Mouse (Mus musculus) liver, embryonic 16.5 days (tissue): Measurements from ENCODE around the gene Lamtor3. TPM values are rescaled to one million over a fixed set of nuclear protein-coding genes. Genes with fewer than 3 reads are reported as not detected.
"Not testable (repeated sequence)": the region's sequence is repeated elsewhere in the genome, so short reads cannot be mapped to it uniquely, and the experiment has no call there.

Experiments used
- ATAC-seq: fragments of 200-750 bp; cut with Nextera tagmentation; 2 replicates; pipeline ENCODE4 v1.8.0; 2017; ENCODE audit warnings: low read depth, mild to moderate bottlenecking, moderate number of reproducible peaks, moderate library complexity
- H3K27ac ChIP-seq: fragments of 300-500 bp; sonication (generic); 2 replicates; pipeline ENCODE4 v1.5.1; 2014; ENCODE audit warnings: mild to moderate bottlenecking, low read length
- H3K27me3 ChIP-seq: fragments of 300-500 bp; sonication (generic); 2 replicates; pipeline ENCODE4 v1.6.1; 2014; ENCODE audit warnings: low read depth, low read length, mixed read lengths; ENCODE audit not compliant: control insufficient read depth, insufficient read depth
- H3K36me3 ChIP-seq: fragments of 300-500 bp; sonication (generic); 2 replicates; pipeline ENCODE4 v1.6.1; 2014; ENCODE audit warnings: mild to moderate bottlenecking; ENCODE audit not compliant: control insufficient read depth, insufficient read depth
- H3K4me1 ChIP-seq: fragments of 300-500 bp; sonication (generic); 2 replicates; pipeline ENCODE4 v1.6.1; 2014; ENCODE audit warnings: low read depth, low read length, mixed read lengths; ENCODE audit not compliant: control insufficient read depth
- H3K4me2 ChIP-seq: fragments of 300-500 bp; sonication (generic); 2 replicates; pipeline ENCODE4 v1.6.1; 2014; ENCODE audit warnings: low read depth, low read length, mixed read lengths
- H3K4me3 ChIP-seq: fragments of 300-500 bp; sonication (generic); 2 replicates; pipeline ENCODE4 v1.5.1; 2014; ENCODE audit warnings: low read depth, mild to moderate bottlenecking, low read length
- H3K9ac ChIP-seq: fragments of 300-500 bp; sonication (generic); 2 replicates; pipeline ENCODE4 v1.6.1; 2014; ENCODE audit warnings: low read depth, low read length
- H3K9me3 ChIP-seq: fragments of 300-500 bp; sonication (generic); replicated peaks from 2 replicates; pipeline ENCODE4 v1.6.1; 2016; ENCODE audit warnings: low read length; ENCODE audit not compliant: control insufficient read depth
- WGBS: fragments of 180-500 bp; shearing (Covaris S2); extraction: QIAGEN DNeasy Blood & Tissue Kit; methylation state at CpG from one replicate; pipeline ENCODE4 v1.1.7; 2014; ENCODE audit not compliant: insufficient replicate concordance; 5-methylcytosine and 5-hydroxymethylcytosine counted together
- polyA plus RNA-seq: library from polyadenylated mRNA; unstranded; fragments of >200 nt; fragmentation: Nextera tagmentation; extraction: Ambion mirVana; gene quantifications from 2 replicates; pipeline ENCODE4 v1.2.1, GENCODE M21; 2015

Lamtor3 gene
- polyA plus RNA-seq, 1 experiment from 2014 or later: 48.2 TPM

DNA sequence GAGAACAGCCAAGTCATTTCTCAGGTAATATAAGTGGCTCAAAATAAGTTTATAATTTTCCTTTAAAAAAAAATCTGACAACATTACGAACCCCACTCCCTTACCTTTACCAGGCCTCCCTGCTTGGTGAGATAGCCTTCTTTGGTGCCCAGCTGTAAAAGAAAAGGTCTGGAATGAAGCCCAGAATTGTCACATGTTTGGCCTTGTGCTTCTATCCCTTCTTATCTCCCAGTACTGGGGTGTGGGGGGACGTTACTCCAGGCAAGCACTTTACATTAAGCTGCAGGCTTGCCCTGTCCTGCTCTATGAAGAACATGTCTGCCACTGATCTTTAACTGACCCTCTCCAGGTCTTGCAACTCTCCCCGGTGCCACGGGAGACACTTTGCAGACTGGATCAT lies 22.5 kb downstream of the Lamtor3 start:
- no peak overlapping the region for H3K4me3 ChIP-seq
- peak overlapping the region; percentile 43 for H3K9ac ChIP-seq
- no peaks in the 10 kb centered on the region for H3K36me3 ChIP-seq
- peaks cover 41% of the 10 kb centered on the region for H3K4me1 ChIP-seq
- ATAC-seq: peak; percentile 83
- no peaks in the 10 kb centered on the region for H3K9me3 ChIP-seq
- WGBS: 18% methylated on average over 4 of the region's 4 CpGs
- H3K4me2 ChIP-seq: peak overlapping the region; percentile 18
- no peaks in the 10 kb centered on the region for H3K27me3 ChIP-seq
- H3K27ac ChIP-seq: peak overlapping the region; percentile 70

DNA sequence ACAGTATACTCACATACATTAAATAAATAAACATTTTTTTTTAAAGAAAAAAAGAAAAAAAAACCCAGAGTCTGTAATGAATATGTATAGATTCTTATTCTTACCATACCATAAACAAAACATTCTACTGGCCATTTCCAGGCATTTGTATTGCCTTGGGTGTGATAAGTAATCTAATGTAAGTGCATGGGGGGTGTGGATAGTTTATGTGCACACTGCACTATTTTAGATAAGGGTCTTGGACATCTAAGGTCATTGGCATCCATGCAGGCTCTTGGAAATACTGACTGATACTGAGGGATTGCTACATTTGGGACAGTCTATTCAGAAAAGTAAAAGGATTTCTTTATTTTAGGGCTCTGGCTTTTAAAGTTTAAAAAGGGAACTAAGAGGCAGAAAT lies 23.2 kb downstream of the Lamtor3 start:
- peak overlapping the region; percentile 70 for H3K27ac ChIP-seq

DNA sequence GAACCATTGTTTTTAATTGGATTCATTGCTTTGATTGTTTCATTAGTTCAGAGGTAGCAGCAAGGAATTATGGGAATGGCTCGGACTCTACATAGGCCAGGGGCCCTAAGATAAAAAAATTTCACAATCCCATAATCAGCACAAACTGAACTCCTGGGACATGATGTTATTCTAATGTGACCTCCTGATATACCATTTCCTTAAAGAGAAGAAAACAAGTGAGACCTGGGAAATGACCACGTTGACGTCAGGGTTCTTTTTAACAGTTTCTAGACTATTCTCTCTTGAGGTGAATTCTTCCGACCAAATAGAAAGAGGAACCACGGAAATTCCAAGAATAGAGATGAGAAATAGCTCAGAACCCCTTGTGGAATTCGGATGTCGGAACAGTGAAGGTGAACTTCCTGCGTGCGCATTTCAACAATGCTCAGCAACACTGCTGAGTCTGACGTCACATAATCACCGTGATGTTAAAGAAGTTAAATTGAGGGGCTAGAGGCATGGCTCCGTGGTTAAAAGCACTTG lies 23.9 kb downstream of the Lamtor3 start:
- no peak overlapping the region for H3K4me3 ChIP-seq
- no peak for ATAC-seq
- H3K36me3 ChIP-seq: no peaks in the 10 kb centered on the region; the same call in 1 of the 2 replicates
- H3K9ac ChIP-seq: no peak overlapping the region
- H3K27ac ChIP-seq: peak overlapping the region; percentile 41; the same call in 1 of the 2 replicates
- 67% methylated on average over 12 of the region's 12 CpGs for WGBS
- H3K27me3 ChIP-seq: no peaks in the 10 kb centered on the region
- peaks cover 41% of the 10 kb centered on the region for H3K4me1 ChIP-seq
- no peak overlapping the region for H3K4me2 ChIP-seq
- H3K9me3 ChIP-seq: no peaks in the 10 kb centered on the region

More for the DNA sequence above, 23.2 kb downstream of the Lamtor3 start:
- Histone ChIP-seq H3K9me3 (no peaks in the 10 kb centered on the region), H3K4me1 (peaks cover 41% of the 10 kb centered on the region), H3K4me3 (no peak overlapping the region), H3K27me3 (no peaks in the 10 kb centered on the region), H3K36me3 (no peaks in the 10 kb centered on the region; the same call in 1 of the 2 replicates), H3K9ac (no peak overlapping the region), H3K4me2 (peak overlapping the region; percentile 23; the same call in 1 of the 2 replicates)
- ATAC-seq: peak; percentile 68

DNA sequence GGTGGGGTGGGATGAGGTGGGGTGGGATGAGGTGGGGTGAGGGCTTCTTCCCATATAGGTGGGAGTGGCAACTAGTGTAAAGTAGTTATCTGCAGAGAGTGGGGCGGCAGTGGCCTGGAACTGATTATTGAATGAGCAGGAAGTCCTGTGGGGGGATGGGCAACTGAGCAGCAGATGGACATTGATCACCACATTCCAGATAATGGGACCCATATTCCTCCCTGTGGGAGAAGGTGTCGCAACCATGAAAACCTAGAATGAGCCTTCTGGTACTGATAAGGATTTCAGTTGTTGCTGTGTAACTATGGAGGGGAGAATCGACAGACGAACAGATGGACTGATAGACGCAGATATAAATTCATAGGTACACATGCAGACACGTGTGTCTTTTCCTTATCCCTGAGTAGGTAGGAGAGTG lies 25.4 kb downstream of the Lamtor3 start:
- H3K27me3 ChIP-seq: no peaks in the 10 kb centered on the region
- H3K4me3 ChIP-seq: no peak overlapping the region
- H3K4me2 ChIP-seq: no peak overlapping the region; the same call in 1 of the 2 replicates
- 19% methylated on average over 6 of the region's 6 CpGs for WGBS
- ATAC-seq: peak; percentile 65
- H3K36me3 ChIP-seq: no peaks in the 10 kb centered on the region; the same call in 1 of the 2 replicates
- no peaks in the 10 kb centered on the region for H3K9me3 ChIP-seq
- H3K4me1 ChIP-seq: peaks cover 44% of the 10 kb centered on the region
- H3K27ac ChIP-seq: peak overlapping the region; percentile 9; the same call in 1 of the 2 replicates
- H3K9ac ChIP-seq: no peak overlapping the region

DNA sequence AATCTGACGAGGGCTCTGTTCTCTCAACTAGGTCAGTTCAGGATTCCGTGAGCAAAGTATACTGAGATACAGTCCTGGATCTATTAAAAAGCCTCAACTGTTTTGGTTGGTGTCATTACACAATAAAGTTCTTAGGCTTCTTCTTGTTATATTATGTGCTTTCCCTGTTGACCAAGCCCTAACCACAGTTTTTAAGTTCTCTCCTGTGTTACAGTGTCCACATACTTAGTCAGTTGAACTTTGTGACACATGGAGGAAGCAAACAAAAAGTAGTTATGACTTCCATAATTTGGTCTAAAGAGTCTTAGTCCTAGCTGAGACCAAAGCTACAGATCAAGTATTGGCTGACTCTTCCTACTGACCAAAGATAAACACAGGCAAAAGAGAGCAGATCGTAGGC lies 28.5 kb downstream of the Lamtor3 start:
- Histone ChIP-seq H3K27me3 (no peaks in the 10 kb centered on the region), H3K27ac (peak overlapping the region; percentile 18), H3K36me3 (peaks cover 2% of the 10 kb centered on the region), H3K9me3 (no peaks in the 10 kb centered on the region), H3K4me2 (no peak overlapping the region), H3K4me1 (peaks cover 48% of the 10 kb centered on the region), H3K9ac (no peak overlapping the region), H3K4me3 (no peak overlapping the region)
- no peak for ATAC-seq
- WGBS: 64% methylated on average over 3 of the region's 3 CpGs

DNA sequence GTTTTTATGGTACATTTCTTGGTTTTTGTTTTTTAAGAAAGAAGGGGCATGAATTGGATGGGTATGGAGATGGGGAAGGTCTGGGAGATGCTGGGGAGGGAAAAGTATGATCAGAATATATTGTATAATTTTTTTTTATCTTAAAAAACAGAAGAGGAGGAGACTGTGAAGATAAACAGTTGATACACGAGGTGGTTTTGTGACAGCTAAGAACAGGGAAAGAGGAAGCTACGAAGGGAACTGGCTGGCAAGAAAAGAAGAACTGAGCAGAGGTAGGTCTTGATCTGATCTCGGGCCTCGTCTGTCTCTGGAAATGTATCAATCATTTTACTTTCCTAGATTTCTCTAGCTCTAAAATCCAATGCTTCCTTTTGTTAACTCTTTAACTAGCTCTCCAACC lies 29.2 kb downstream of the Lamtor3 start:
- H3K27ac ChIP-seq: no peak overlapping the region
- no peak overlapping the region for H3K9ac ChIP-seq
- H3K27me3 ChIP-seq: no peaks in the 10 kb centered on the region
- 17% methylated on average over 4 of the region's 4 CpGs for WGBS
- H3K4me2 ChIP-seq: no peak overlapping the region
- ATAC-seq: no peak
- peaks cover 48% of the 10 kb centered on the region for H3K4me1 ChIP-seq
- no peaks in the 10 kb centered on the region for H3K9me3 ChIP-seq
- H3K4me3 ChIP-seq: no peak overlapping the region
- peaks cover 2% of the 10 kb centered on the region for H3K36me3 ChIP-seq

DNA sequence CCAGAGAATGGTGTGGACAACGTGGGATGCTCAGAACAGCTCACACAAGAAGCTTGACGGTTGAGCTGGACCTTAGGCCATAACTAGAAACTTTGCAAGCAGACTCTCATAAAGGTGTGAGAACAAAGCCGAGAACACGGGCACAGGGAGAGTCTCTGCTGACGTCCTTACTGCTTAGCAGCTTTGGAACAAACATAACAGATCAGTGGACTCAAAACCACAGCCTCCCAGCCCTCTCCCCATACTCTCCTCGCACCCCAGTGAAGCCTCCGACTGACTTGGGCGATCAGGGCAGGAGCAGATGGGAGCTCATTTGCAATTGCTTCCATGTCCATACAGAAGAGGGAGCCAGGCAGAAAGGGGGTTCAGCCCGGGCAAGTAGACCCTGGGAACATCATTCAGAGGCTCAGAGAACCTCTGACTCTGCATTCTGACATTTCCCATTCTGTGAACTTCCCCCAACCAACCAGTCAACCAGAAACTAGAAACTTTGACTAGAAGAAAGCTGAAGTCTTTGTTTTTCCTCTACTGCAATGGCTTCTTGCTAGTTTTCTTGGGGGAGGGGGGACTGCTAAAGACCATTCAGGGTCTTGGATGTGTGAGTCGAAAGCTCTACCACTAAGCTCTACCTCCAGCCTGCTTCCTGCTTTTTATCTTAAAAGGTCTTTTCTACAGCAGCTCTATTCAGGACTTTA lies 32.0 kb downstream of the Lamtor3 start:
- Histone ChIP-seq H3K27ac (0 out of 2 replicates have a peak overlapping the region, but pooled peaks have one; percentile 13), H3K36me3 (peaks cover 2% of the 10 kb centered on the region), H3K4me1 (peaks cover 61% of the 10 kb centered on the region), H3K9ac (no peak overlapping the region), H3K4me2 (no peak overlapping the region), H3K9me3 (no peaks in the 10 kb centered on the region), H3K27me3 (no peaks in the 10 kb centered on the region), H3K4me3 (no peak overlapping the region)
- 62% methylated on average over 10 of the region's 10 CpGs for whole genome bisulfite sequencing
- ATAC-seq: no peak

DNA sequence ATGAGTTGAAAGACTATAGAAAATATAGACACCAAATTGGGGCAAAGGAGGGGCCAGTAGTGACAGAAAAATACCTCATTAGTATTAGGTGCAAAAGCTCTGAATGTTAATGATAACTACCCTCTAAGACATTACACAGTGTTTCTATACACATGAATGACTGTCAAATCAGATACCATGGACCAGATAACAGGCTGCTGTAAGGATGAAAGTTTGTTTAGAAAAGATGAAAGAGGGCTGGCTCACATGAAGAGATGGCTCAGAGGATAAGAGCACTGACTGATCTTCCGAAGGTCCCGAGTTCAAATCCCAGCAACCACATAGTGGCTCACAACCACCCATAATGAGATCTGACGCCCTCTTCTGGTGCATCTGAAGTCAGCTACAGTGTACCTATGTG lies 33.0 kb downstream of the Lamtor3 start:
- not testable (repeated sequence) for H3K9ac ChIP-seq, H3K27me3 ChIP-seq, H3K36me3 ChIP-seq, ATAC-seq, H3K27ac ChIP-seq, H3K9me3 ChIP-seq, H3K4me3 ChIP-seq, H3K4me2 ChIP-seq
- H3K4me1 ChIP-seq: peaks cover 70% of the 10 kb centered on the region
- 56% methylated on average over 3 of the region's 3 CpGs for WGBS

DNA sequence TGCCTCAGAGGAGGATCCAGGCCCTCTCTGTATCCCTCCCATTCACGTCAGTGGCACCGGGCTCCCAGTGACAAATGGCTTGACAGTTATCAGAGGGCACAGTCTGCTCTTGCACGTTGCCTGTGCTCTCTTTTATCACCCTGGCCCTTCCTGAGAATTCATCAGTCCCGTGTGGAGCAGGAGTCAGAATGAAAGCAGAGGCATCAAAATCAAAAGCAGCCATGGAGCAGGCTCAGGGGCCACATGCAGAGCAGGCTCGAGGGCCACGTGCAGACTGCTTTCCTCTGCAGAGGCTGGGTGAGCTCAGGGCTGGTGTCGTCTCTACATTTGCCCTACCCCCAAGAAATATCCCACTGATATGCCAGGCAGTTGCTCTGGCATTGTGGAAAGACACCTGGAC lies 33.5 kb downstream of the Lamtor3 start:
- Histone ChIP-seq H3K36me3 (peaks cover 2% of the 10 kb centered on the region; the same call in 1 of the 2 replicates), H3K4me1 (peaks cover 75% of the 10 kb centered on the region), H3K4me2 (peak overlapping the region; percentile 38), H3K9me3 (no peaks in the 10 kb centered on the region), H3K27ac (peak overlapping the region; percentile 87), H3K27me3 (no peaks in the 10 kb centered on the region), H3K4me3 (no peak overlapping the region), H3K9ac (no peak overlapping the region)
- 6% methylated on average over 7 of the region's 7 CpGs for WGBS
- peak; percentile 68 for ATAC-seq
